Mouse (Mus musculus) heart, postnatal 36 days (tissue): ENCODE data around the gene E2f7. TPM values are rescaled to one million over a fixed set of nuclear protein-coding genes. Genes with fewer than 3 reads are reported as not detected.

Source experiments
- DNase-seq, 2 experiments: peaks; one replicate each; pipeline ENCODE4 v3.0.0; 2021 to 2022
- intact Hi-C: fragments of 180-260 bp; cut with DNase I; formaldehyde crosslinking; loops from one replicate; pipeline ENCODE4 v1.15.1; 2025
- total RNA-seq, 2 experiments: library from RNA; stranded (reverse); gene quantifications; 2 replicates each; pipeline ENCODE4 v1.2.3; 2021

The E2f7 gene
- total RNA-seq, 2 experiments from 2014 or later, result 1.8 to 2.0 TPM

- intact Hi-C loops, result no loop called here
- no peak for DNase-seq
Measured at GRCm38 (mm10) chr10:110835115-110835806, 90.0 kb downstream of the E2f7 start.

Other genes with a start within 250 kb of the E2f7 start
- gene Csrp2, start 174.3 kb downstream of the E2f7 start, total RNA-seq, result 10 to 100 TPM; 42.2 to 47.9 TPM